Mouse (Mus musculus): ENCODE measurements around the gene Thy1.
A peak's percentile ranks its signal among the peaks of the same experiment; 100 is the strongest.

The Thy1 gene

DNA sequence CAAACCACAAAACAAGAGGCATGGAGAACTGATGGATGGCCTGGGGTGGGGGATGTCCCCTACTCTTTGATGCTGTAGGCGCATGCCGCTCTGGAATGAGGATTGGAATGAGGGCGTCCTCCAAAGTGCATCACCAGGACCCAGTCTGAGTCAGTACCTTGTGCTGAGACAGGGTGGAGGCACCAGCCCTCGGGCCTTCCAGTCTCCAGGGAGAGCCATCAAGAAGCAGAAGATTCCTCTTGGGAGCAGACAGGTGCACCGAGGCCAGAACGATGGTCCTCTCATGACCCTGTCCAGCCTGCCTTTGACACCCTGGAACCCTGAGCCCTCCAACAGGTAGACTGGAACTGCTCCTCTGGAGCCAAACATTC is 24.8 kb downstream of the Thy1 start:
- no peak for DNase-seq

DNA sequence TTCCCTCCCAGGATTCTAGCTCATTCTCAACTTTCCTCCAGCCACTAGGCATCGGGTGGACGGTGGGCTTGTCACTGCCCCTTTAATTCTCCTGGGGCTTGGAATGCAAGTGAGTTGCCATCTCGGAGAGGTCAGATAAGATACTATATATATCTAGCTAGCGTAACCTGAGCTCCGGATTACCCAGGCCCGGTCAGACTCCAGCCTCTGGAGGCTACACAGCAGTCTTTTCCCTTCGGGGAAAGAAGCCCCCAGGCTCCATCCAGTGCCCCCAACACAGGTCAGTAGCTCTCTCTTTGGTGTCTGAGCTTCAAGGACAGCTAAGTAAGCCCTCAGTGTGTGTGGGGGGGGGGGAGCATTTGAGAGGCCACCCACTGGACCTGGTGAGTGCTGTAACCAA is 26.1 kb downstream of the Thy1 start:
- no peak for DNase-seq

DNA sequence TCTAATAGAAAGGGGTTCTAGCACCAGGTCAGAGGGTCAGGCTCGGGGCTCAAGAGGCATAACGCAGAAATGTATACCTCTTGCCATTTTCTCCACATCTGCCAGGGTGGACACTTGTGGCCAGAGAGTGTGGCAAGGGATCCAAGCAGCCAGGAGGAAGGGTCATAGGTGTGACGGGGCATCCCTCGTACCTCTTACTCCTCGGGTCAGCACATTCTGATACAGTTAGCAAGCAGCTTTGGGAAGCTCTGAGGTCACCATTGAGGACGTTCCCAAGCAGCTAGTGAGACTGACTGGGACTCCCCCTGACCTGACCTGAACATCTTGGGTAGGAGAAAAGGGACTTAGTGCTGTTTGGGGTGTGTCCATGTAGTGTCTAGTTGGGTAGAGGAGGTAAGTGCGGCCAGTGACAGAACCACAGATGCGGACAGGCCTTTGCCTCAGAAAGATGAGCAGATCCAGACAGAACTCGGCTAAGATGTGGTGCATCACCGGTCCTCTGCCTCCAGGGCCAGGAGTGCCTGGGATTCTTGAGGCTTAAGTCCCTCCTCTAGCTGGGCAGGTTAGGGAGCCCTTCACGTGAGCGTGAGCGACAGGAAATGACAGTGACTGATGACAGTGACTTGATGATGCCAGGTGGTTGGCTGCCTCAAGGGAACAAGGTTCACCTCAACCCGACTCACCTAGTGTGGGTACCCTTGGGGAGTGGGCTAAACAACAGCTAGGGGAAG is 27.1 kb downstream of the Thy1 start:
- no peak for DNase-seq

DNA sequence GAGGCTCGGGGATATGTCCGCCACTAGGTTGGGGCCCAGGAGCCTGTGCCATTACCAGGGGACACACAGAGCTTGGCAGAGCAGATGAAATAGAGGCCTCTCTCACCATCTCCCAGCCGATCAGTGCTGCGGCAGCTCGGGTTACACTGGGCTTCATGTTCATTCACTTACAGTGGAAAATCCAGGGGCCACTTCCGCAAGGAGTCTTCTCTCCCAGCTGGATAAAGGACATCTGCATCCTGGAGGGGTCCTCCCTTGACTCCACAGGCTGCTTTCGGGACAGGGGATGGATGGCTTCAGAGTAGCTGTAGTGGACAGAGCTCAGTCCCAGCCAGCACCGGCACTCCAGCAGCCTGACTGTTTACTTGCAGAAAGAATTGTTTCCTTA is 27.7 kb downstream of the Thy1 start:
- DNase-seq: no peak

DNA sequence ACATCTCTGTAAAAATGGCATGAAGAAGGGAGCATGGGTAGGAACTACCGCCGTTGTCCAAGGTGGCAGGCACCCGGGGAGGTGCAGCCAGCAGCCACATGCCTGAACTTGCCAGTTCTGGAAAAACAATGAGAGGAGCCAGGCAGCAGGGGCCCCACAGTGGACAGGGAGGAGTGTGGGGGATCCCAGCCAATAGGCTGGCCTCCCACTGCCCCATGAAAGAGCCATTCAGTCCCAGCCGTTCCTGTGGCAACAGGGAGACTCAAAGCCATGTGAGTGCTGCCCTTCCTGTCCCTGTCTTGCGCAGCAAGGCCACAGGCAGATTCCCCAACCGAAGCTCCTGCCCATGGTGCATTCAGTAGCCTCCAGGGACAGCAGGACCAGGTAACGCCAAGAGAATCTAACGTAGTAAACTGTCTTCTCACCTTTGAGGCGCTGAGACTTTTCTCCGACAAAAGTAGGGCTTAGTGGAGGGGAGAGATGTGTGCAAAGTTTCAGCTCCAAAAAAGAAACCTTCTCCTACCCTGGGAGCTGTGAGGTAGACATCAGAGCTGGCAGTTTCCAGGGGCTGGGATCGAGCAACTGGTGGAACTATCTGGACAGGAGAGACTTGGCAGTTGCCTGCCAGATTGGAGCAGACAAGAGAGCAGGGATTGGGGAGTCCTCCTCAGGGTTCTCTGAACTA is 28.9 kb downstream of the Thy1 start:
- DNase-seq: no peak

DNA sequence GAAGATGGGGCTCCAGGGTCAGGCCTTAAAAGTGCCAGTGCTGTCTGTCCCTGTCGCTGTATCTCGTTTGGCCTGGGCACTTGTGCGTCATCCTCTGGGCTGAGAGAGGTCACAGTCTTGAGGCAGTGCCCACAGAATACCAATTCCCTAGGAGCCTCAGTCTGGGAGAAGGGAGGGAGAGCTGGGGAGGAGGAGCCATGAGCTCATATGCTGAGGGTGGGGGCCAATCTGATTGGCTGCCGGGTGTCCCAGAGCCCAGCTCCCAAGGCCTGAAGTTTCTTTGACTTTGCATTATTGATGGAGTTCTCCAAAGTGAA is 29.4 kb downstream of the Thy1 start:
- DNase-seq: no peak

DNA sequence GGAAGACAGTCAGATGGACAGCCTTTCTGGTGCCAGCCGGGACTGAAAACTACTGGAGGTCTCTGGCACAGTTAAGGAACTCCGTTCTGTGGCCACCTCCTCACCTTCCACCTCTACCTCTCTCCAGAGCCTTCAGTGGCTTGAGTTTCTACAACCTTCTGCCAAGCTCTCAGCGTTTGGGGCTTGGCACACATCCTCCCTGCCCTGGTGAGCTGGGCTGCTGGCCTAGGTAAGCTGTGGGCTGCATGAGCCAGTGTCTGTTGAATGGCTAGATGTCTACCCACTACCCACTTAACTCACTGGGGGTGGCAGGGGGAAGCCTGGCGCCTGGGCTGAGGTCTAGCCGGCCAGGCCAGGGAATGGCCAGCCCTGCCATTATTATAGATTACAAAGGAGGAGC is 29.9 kb downstream of the Thy1 start:
- DNase-seq: no peak

DNA sequence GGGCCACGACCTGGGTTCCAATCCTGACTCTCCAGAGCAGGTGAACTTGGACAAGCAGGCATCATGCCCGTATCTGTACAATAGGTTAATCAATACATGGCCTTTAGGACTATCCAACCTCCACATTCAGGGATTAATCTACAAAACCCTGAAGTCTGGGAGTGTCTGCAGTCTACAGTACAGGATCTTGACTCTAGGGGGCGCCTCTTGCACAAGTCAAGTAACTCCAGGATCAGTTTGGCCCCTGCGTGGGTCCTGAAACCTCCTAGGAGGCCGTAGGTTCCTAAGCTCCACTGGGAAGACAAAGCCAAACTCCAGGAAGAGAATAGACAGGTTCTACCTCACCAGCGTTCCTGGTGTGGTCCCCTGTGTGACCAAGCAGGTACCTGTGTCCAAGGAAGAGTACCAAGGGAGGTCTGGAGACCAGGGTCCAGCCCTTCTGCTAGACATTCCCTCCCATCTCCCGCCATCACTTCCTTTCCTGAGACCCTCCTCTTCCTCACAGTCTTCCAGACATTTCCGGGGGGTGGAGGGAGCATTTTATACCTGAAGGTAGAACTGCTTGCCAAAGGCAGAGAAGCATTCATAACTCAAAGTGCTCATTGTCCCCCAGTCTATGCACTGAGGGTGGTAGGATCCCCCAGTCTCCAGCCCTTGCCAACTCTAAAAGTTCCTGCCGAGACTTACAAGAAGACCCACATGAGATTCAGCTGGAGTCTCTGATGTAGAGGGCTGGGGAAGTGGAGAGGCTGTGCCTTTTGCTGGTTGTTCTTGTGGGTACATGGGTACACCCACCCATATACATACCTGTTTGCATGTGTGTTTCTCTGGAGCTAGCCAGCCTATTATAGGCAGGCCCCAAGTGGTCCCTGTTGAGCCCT is 31.5 kb downstream of the Thy1 start:
- no peak for DNase-seq

DNA sequence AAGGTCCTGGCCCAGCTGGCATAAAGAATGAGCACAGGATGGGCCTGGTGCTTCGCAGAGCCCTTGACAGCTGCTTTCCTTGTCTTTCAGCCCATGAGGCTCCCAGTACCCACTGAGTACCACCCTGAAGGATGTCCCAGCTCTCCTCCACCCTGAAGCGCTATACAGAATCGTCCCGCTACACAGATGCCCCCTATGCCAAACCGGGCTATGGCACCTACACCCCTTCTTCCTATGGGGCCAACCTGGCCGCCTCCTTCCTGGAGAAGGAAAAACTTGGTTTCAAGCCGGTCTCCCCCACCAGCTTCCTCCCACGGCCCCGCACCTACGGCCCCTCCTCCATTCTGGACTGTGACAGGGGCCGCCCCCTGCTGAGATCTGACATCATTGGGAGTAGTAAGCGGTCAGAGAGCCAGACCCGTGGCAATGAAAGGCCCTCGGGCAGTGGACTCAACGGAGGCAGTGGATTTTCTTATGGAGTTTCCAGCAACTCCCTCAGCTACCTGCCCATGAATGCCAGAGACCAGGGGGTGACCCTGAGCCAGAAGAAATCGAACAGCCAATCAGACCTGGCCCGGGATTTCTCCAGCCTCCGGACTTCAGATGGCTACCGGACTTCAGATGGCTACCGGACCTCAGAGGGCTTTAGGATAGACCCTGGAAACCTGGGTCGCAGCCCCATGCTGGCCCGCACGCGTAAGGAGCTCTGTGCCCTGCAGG is 32.3 kb downstream of the Thy1 start:
- no peak for DNase-seq

DNA sequence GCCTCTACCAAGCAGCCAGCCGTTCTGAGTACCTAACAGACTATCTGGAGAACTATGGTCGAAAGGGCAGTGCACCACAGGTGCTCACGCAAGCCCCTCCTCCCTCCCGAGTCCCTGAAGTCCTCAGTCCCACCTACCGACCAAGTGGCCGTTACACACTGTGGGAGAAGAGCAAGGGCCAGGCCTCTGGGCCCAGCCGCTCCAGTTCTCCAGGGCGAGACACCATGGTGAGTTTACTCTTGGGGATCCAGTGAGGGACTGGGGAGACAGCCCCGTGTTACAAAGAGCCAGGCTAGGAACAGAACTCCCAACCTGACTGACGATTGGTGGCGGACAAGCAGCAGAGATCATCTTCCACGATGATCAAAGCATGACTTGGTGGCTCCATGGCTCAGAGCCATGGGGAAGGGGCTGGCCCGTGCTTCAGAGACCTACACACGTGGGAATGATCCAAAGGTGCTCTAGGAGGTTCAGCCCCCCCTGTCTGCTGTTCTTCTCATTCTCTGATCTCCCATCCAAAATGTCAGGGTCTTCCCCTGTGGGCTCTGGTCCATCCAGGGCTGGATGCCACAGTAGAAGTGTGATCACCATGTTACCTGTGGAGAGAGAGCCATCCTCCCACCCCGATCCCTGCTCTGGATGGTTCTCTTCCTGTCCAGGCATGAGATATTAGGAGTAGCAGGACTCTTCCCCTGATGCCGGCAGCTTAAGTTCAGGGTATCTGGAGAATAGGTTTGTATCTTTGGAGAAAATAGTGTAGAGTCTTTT is 33.0 kb downstream of the Thy1 start:
- no peak for DNase-seq

DNA sequence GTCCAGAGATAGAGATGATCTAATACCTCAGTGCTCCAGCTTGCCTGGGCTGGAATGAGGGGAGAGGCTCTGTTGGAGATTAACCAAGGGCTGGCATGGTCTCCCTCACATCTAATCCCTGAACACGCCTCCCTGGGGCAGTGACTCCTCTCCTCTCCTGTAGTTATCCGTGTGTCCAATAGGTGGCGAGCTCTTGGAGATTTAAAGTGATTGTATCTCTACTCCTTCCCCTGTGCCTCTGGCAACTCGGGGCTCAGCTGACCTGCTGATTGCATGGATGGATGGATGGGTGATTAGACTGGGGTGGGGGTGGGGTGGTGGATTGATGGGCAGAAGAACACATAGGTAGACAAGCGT is 33.6 kb downstream of the Thy1 start:
- peak in 1 of 2 experiments; percentile 65 for DNase-seq

DNA sequence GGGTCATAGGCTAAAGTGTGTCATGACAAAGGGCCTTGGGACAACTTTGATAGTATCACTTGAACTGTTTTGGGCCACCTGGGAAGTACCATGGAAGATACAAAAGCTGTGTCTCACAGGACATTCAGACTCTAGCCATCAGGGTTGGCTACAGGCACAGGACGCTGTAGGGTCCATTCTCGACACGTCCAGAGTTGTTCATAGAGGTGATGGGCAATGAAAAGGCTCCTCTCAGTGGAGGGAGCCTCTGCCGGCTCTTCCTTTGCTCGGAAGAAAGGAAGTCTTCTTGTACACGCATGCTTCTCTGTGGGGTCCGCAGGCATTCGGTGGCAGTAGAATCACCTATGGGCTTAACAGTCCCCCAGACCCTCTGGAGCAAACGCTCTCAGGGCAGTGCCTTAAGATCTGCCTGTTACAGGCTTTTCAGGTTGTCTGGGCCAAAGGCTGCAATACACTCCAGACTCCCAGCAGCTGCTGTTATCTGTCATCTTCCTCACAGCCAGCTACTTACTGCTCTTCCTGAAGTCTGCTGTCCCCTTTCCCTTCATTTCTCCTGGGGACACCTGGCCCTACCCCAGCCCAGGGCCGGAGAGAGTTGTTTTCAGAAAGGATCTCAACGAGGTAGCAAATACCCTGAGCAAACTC is 34.2 kb downstream of the Thy1 start:
- DNase-seq: no peak

DNA sequence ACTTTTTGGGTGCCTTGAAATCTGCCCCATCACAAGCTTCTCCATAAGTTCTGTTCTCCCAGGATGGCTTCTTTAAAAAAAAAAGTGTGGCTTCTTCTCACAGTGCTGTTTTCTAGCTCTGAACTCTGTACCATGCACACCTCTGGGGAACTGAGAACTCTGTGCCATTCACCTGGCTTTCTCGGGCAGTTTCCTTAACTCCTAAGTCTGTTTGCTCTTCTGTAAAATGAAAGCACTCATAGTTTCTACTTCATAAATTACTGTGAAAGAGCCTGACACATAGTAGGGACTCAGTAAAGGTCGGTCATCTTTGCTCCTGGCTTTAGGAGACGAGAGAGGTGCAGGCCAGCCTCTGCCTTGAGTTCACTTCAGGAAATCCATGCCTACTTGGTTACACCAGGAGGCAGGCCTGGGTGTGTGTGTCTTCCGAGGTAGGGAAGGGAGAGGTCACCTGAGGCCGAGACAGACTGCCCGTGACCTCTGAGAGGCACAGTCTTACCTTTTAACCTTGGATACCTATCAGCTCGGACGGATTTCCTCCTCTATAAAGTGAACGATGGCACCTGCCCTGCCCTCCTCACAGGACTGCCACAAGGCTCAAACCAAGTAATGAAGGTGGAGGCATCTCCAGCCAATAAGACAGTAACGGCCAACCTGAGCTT is 35.1 kb downstream of the Thy1 start:
- DNase-seq: no peak

DNA sequence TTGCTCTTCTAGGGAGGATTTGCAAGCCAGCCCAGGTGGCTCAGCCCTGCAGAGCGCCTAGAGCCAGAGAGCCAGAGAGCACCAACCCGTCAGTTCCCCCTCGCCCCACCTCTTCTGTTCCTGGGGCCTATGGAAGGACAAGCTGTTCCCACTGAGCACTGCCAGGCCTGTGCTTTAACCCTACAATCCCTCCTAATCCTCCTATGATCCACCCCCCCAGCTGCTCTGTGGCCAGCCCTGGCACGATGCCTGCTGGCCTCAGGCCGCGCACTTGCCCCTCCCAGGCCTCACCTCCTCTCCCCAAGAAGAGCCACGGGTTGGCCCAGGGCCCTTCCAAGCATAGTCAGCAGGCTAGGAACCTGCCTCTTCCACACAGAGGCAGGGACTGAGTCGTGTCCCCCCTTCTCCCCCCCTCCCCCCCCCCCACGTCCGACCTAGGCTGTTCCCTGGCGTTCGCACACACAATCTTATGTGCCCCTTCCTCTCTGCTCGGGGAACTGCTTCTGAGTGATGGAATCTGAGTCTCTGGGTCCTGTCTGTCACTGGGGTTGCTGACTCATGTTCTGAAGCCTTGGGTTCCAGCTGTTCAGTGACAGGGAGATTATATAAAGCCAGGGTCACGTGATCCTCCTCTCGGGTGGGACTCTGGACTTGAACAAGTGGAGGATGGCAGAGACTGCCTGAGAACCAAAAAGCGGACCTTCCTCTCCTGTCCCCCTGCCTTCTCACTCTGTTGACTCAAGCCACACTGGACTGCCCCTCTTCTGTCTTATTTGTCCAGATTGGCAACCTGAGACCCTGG is 36.0 kb downstream of the Thy1 start:
- DNase-seq: peak; percentile 78 to 91

DNA sequence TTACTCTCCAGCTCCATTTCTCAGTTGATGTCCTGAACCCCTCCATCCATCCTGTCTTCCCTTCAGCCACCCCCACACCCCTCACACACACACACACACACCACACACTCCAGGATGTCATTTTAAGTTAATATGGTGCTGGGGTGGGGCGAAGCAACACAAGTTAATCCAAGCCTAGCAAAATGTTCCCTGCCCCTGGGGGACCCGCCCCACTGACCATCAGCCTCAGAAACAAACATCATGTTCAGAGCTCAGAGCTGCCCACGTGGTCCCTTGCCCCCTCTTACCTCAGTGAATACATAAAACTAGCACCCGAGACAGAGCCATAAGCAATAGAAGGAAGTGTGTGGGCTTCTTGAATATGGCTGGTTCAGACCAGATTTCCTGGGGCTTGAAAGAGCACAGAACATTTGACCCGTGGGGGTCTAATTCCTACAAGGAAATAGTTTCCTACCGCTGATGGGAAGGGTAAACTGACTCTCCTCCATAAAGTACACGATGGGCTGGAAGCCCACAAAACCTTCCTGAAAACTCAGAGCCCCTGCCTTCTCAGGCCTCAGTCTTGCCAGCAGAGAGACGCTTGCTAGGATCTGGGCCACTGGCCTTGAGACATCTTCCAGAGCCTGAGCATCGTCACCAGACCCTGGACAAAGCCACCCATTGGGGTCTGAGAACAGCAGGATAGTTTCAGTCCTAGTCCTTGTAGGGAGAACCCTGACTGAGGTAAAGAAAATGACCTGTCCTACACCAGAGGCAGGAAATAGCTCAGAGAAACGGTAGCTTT is 37.0 kb downstream of the Thy1 start:
- DNase-seq: no peak

DNA sequence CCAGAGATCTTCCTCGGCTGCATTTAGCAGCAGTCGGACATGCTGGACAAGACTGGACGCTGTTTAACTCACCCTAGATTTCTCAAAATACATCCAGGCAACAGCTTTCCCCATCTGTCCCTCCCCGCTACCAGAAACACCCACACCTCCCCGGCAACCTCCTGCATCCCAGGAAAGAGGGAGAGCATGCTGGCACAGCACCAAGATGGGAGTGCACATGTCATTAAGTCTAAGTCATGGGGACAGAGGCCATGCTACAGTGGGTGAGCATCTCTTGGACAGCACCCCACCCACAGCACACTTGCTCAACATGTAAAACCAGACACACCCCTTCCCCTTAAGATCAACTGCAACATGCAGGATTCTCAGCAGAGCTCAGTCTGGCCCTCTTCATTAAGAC is 37.8 kb downstream of the Thy1 start:
- DNase-seq: no peak

DNA sequence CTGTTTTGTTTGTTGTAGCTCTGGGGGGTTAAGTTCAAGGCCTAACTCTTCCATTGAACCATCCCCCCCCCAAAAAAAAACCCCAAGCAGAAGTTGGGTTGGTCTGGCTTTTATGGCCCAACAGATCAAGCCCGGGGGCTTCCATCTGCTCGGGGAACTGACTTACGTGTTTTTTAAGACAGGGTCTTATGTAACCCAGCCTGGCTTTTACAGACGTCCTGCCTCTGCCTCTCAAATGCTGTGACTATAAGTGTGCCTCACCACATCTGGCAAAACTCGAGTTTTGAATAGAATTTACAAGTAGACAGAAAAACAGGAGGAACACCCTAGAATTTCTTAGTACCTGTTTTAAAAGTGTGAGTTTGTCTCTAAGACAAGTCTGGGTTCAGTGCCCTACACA is 38.4 kb downstream of the Thy1 start:
- DNase-seq: no peak

DNA sequence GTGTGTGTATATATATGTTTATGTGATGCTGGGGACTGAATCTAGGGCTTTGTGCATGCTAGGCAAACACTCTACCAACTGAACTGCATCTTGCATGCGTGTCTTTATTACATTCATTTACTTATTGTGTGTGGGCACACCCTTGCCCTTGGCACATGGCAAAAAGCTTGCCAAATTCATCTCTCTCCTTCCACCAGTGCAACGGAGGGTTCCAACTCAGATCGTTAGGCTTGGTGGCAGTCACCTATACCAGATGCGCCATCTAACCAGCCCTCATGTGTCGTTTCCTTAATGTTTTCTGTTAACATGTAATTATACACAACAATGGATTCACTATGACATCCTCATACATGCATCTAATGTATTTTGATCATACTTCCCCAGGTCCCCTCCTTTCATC is 39.1 kb downstream of the Thy1 start:
- peak in 1 of 2 experiments; percentile 9 for DNase-seq

DNA sequence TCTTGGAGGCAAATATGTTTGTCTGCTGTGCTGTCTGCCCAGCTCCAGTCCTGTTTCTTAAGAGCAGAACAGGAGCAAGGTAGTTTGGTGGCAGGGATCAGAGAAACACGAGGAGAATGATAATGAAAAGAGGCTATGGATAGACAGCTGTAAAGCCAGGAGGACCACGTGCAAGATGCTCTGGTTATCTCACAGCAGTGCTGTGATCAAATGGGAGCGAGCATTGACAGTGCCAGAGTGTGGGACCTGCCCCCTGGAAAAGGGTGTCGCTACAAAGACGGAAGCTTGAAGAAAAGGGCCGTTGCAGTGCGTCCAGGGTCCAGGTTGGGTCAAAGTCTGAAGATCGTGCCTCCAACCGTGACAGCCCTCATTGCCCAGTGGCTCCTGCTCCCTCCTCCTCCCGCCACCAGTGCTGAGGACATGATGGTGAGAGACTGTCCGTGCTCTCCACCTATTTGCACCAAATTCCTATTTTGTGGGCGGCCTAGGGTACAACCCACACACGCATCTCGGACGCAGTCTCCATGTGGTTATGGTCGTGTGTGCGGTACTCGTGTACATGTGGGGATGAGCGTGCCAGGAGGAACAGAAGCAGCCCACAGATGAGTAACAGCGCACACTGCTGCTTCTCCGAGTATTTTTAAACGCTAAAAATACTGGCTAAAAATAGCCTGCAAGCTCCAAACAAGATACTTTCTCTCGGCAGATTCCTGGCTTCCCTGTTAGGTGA is 40.4 kb downstream of the Thy1 start:
- peak in 1 of 2 experiments; percentile 20 for DNase-seq

All from lung, postnatal 4 days (tissue).